Mouse (Mus musculus) gastrocnemius, postnatal 36 days (tissue): Measurements from ENCODE around the gene Ivns1abp. TPM values are rescaled to one million over a fixed set of nuclear protein-coding genes. Genes with fewer than 3 reads are reported as not detected.

ENCODE experiments used
- total RNA-seq, 2 experiments: library from RNA; stranded (reverse); gene quantifications; 2 replicates each; pipeline ENCODE4 v1.2.3; 2021

The Ivns1abp gene
- total RNA-seq, 2 experiments from 2014 or later: 97.4 to 111 TPM

Other genes with a start within 250 kb of the Ivns1abp start
- gene Gm47985, start 161.9 kb upstream of the Ivns1abp start, total RNA-seq: not detected
- gene Gm8947, start 152.1 kb upstream of the Ivns1abp start, total RNA-seq: under 1 TPM in 1 of 2 experiments, not detected in 1; 0.15 TPM
- under 1 TPM in 1 of 2 experiments, not detected in 1; 0.69 TPM for gene Gm47995, start 146.0 kb upstream of the Ivns1abp start, total RNA-seq
- gene 3110040M04Rik, start 140.4 kb upstream of the Ivns1abp start, total RNA-seq: not detected
- under 1 TPM in 1 of 2 experiments, not detected in 1; 0.31 TPM for gene Gm47996, start 134.3 kb upstream of the Ivns1abp start, total RNA-seq
- gene Swt1, start 84.0 kb downstream of the Ivns1abp start, total RNA-seq: 1 to 10 TPM; 8.8 to 9.8 TPM
- 10 to 100 TPM; 12.4 to 12.8 TPM for gene Trmt1l, start 84.1 kb downstream of the Ivns1abp start, total RNA-seq
- 10 to 100 TPM; 11.5 to 13.4 TPM for gene Rnf2, start 156.5 kb downstream of the Ivns1abp start, total RNA-seq
- 10 to 100 TPM in 1 of 2 experiments, 1 to 10 TPM in 1; 9.5 to 10.4 TPM for gene Fam129a, start 226.7 kb downstream of the Ivns1abp start, total RNA-seq